Mouse (Mus musculus): ENCODE results near the gene Kcnd3. TPM values are rescaled to one million over a fixed set of nuclear protein-coding genes. Genes with fewer than 3 reads are reported as not detected.

Gene Kcnd3
- polyA plus RNA-seq (2015; fragmentation: Nextera tagmentation; extraction: Ambion mirVana) = 0.30 and 0.51 TPM in 2 replicates

GRCm38 (mm10) chr3:105451627-105452555, at the start of gene Kcnd3:
TSS of gene Kcnd3 (plus strand) at chr3:105452330.
- peak; percentile 56; the same call in 1 of the 2 replicates for ATAC-seq (ENCODE audit: insufficient number of reproducible peaks, low FRiP score, low TSS enrichment, low read depth)
- Histone ChIP-seq H3K4me2 (peak within 1 kb of the TSS; percentile 99), H3K9ac (peak within 1 kb of the TSS; percentile 52), H3K36me3 (no peaks in the 10 kb centered on the region), H3K27me3 (peaks cover 92% of the 10 kb centered on the region), H3K4me1 (peaks cover 28% of the 10 kb centered on the region), H3K9me3 (no peaks in the 10 kb centered on the region), H3K4me3 (peak within 1 kb of the TSS; percentile 60), H3K27ac (no peak within 1 kb of the TSS)
- under 1% methylated on average over 63 of the region's 98 CpGs for WGBS

- 78% methylated on average over 5 of the region's 5 CpGs for WGBS
- ATAC-seq (ENCODE audit: insufficient number of reproducible peaks, low FRiP score, low TSS enrichment, low read depth) = no peak
These were observed 49.5 kb upstream of the Kcnd3 start for GRCm38 (mm10) chr3:105402676-105403075.

GRCm38 (mm10) chr3:105403410-105404076, 48.6 kb upstream of the Kcnd3 start:
- Histone ChIP-seq H3K4me2 (no peak overlapping the region), H3K9ac (no peak overlapping the region), H3K4me3 (no peak overlapping the region), H3K9me3 (no peaks in the 10 kb centered on the region), H3K36me3 (no peaks in the 10 kb centered on the region), H3K27me3 (no peaks in the 10 kb centered on the region), H3K4me1 (no peaks in the 10 kb centered on the region), H3K27ac (no peak overlapping the region)
- 60% methylated on average over 5 of the region's 5 CpGs for WGBS
- ATAC-seq (ENCODE audit: insufficient number of reproducible peaks, low FRiP score, low TSS enrichment, low read depth) = peak; percentile 32; the same call in 1 of the 2 replicates

More at GRCm38 (mm10) chr3:105402676-105403075, 49.5 kb upstream of the Kcnd3 start:
- Histone ChIP-seq H3K27ac (no peak overlapping the region), H3K4me2 (no peak overlapping the region), H3K4me1 (no peaks in the 10 kb centered on the region), H3K9me3 (no peaks in the 10 kb centered on the region), H3K27me3 (no peaks in the 10 kb centered on the region), H3K4me3 (no peak overlapping the region), H3K36me3 (no peaks in the 10 kb centered on the region), H3K9ac (no peak overlapping the region)

- no peak for ATAC-seq (ENCODE audit: insufficient number of reproducible peaks, low FRiP score, low TSS enrichment, low read depth)
- Histone ChIP-seq H3K27me3 (no peaks in the 10 kb centered on the region), H3K27ac (no peak overlapping the region), H3K36me3 (no peaks in the 10 kb centered on the region), H3K4me3 (no peak overlapping the region), H3K9me3 (no peaks in the 10 kb centered on the region), H3K4me2 (no peak overlapping the region), H3K9ac (no peak overlapping the region), H3K4me1 (no peaks in the 10 kb centered on the region)
- 75% methylated on average over 4 of the region's 4 CpGs for WGBS
These were observed 48.1 kb upstream of the Kcnd3 start for GRCm38 (mm10) chr3:105404077-105404446.

- Histone ChIP-seq H3K4me1 (no peaks in the 10 kb centered on the region), H3K27ac (no peak overlapping the region), H3K9ac (no peak overlapping the region), H3K27me3 (no peaks in the 10 kb centered on the region), H3K9me3 (no peaks in the 10 kb centered on the region), H3K36me3 (no peaks in the 10 kb centered on the region), H3K4me2 (no peak overlapping the region), H3K4me3 (no peak overlapping the region)
- ATAC-seq (ENCODE audit: insufficient number of reproducible peaks, low FRiP score, low TSS enrichment, low read depth) = no peak
- 88% methylated on average over 7 of the region's 7 CpGs for WGBS
These were observed 46.6 kb upstream of the Kcnd3 start for GRCm38 (mm10) chr3:105405516-105405915.

- Histone ChIP-seq H3K9me3 (no peaks in the 10 kb centered on the region), H3K4me3 (no peak overlapping the region), H3K27me3 (no peaks in the 10 kb centered on the region), H3K27ac (no peak overlapping the region), H3K4me1 (no peaks in the 10 kb centered on the region), H3K36me3 (no peaks in the 10 kb centered on the region), H3K9ac (no peak overlapping the region), H3K4me2 (no peak overlapping the region)
- no peak for ATAC-seq (ENCODE audit: insufficient number of reproducible peaks, low FRiP score, low TSS enrichment, low read depth)
- WGBS = 37% methylated on average over 7 of the region's 7 CpGs
These were observed 46.1 kb upstream of the Kcnd3 start for GRCm38 (mm10) chr3:105406036-105406435.

GRCm38 (mm10) chr3:105408211-105408610, 43.9 kb upstream of the Kcnd3 start:
- H3K9ac ChIP-seq = no peak overlapping the region
- H3K36me3 ChIP-seq = no peaks in the 10 kb centered on the region
- H3K4me3 ChIP-seq = no peak overlapping the region
- H3K9me3 ChIP-seq = no peaks in the 10 kb centered on the region
- 67% methylated on average over 3 of the region's 3 CpGs for WGBS
- H3K27ac ChIP-seq = no peak overlapping the region
- no peaks in the 10 kb centered on the region for H3K4me1 ChIP-seq
- no peak for ATAC-seq (ENCODE audit: insufficient number of reproducible peaks, low FRiP score, low TSS enrichment, low read depth)
- H3K27me3 ChIP-seq = no peaks in the 10 kb centered on the region
- H3K4me2 ChIP-seq = no peak overlapping the region

GRCm38 (mm10) chr3:105410810-105411209, 41.3 kb upstream of the Kcnd3 start:
- whole genome bisulfite sequencing = 92% methylated on average over 5 of the region's 5 CpGs
- Histone ChIP-seq H3K9ac (no peak overlapping the region), H3K9me3 (no peaks in the 10 kb centered on the region), H3K4me3 (no peak overlapping the region), H3K4me1 (no peaks in the 10 kb centered on the region), H3K4me2 (no peak overlapping the region), H3K27ac (no peak overlapping the region), H3K27me3 (no peaks in the 10 kb centered on the region), H3K36me3 (no peaks in the 10 kb centered on the region)
- no peak for ATAC-seq (ENCODE audit: insufficient number of reproducible peaks, low FRiP score, low TSS enrichment, low read depth)

GRCm38 (mm10) chr3:105411776-105412175, 40.4 kb upstream of the Kcnd3 start:
- 66% methylated on average over 4 of the region's 4 CpGs for WGBS
- ATAC-seq (ENCODE audit: insufficient number of reproducible peaks, low FRiP score, low TSS enrichment, low read depth) = 0 out of 2 replicates have a peak, but pooled peaks have one; percentile 14
- Histone ChIP-seq H3K9ac (no peak overlapping the region), H3K9me3 (no peaks in the 10 kb centered on the region), H3K27me3 (no peaks in the 10 kb centered on the region), H3K4me3 (no peak overlapping the region), H3K27ac (no peak overlapping the region), H3K4me1 (no peaks in the 10 kb centered on the region), H3K4me2 (no peak overlapping the region), H3K36me3 (no peaks in the 10 kb centered on the region)

- no peaks in the 10 kb centered on the region for H3K27me3 ChIP-seq
- no peaks in the 10 kb centered on the region for H3K36me3 ChIP-seq
- no peak for ATAC-seq (ENCODE audit: insufficient number of reproducible peaks, low FRiP score, low TSS enrichment, low read depth)
- no peak overlapping the region for H3K27ac ChIP-seq
- no peak overlapping the region for H3K4me3 ChIP-seq
- H3K9me3 ChIP-seq = no peaks in the 10 kb centered on the region
- WGBS = 62% methylated on average over 2 of the region's 2 CpGs
- H3K9ac ChIP-seq = no peak overlapping the region
- no peaks in the 10 kb centered on the region for H3K4me1 ChIP-seq
- no peak overlapping the region for H3K4me2 ChIP-seq
These were observed 39.9 kb upstream of the Kcnd3 start for GRCm38 (mm10) chr3:105412229-105412628.

GRCm38 (mm10) chr3:105412681-105413080, 39.4 kb upstream of the Kcnd3 start:
- ATAC-seq (ENCODE audit: insufficient number of reproducible peaks, low FRiP score, low TSS enrichment, low read depth) = no peak
- no peak overlapping the region for H3K4me2 ChIP-seq
- no peaks in the 10 kb centered on the region for H3K4me1 ChIP-seq
- no peaks in the 10 kb centered on the region for H3K9me3 ChIP-seq
- H3K9ac ChIP-seq = no peak overlapping the region
- H3K27ac ChIP-seq = no peak overlapping the region
- H3K36me3 ChIP-seq = no peaks in the 10 kb centered on the region
- H3K4me3 ChIP-seq = no peak overlapping the region
- no peaks in the 10 kb centered on the region for H3K27me3 ChIP-seq

- Histone ChIP-seq H3K27ac (no peak overlapping the region), H3K27me3 (no peaks in the 10 kb centered on the region), H3K9me3 (no peaks in the 10 kb centered on the region), H3K4me3 (no peak overlapping the region), H3K4me2 (no peak overlapping the region), H3K36me3 (no peaks in the 10 kb centered on the region), H3K9ac (no peak overlapping the region), H3K4me1 (no peaks in the 10 kb centered on the region)
- WGBS = 89% methylated on average over 1 of the region's 1 CpGs
- no peak for ATAC-seq (ENCODE audit: insufficient number of reproducible peaks, low FRiP score, low TSS enrichment, low read depth)
These were observed 33.7 kb upstream of the Kcnd3 start for GRCm38 (mm10) chr3:105418441-105418840.
